Mouse (Mus musculus) erythroblast, embryonic 14.5 days (primary cell): ENCODE measurements at regions not wholly inside any gene's neighbourhood (a gene's known extent, or its start where the extent isn't known, plus 50 kb on each side); places are given as distances from the start of the nearest gene placed in this dataset.

ENCODE experiments used
- GATA1 ChIP-seq: IDR thresholded peaks from 2 replicates; pipeline ENCODE4 v1.6.1; 2012; ENCODE audit warnings: low read length, inconsistent platforms, mixed read lengths
- TAL1 ChIP-seq: IDR thresholded peaks from 3 replicates; pipeline ENCODE4 v1.6.1; 2012; ENCODE audit warnings: low read length, inconsistent platforms, mixed read lengths

DNA sequence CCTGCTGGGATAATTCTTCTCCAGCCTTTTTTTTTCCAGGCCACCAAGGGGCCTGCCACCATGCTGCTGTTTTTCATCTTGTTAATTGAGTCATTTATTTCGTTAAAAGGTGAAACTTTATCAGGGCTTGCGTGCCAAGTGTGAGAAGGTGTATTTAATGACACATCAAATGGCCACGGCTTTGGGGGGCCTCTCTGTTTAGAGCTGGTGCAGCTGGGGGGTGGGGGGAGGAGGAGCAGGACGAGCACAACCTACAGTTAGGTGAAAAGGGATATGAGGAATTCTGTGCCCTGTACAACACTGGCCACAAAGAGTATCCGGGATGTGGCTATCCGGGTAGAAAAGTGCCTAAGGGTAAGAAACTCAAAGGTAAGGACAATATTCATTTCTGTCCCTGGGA is 213.6 kb downstream of the Bcl11b start:
- TF ChIP-seq TAL1: no peak
- no peak for TF ChIP-seq GATA1
